Mouse (Mus musculus) embryonic facial prominence, embryonic 11.5 days (tissue): ENCODE results near the gene Lcmt1. TPM values are rescaled to one million over a fixed set of nuclear protein-coding genes. Genes with fewer than 3 reads are reported as not detected.
A peak's percentile ranks its signal among the peaks of the same experiment; 100 is the strongest.

Experiments used
- ATAC-seq: fragments of 200-750 bp; cut with Nextera tagmentation; replicated peaks from 2 replicates; pipeline ENCODE4 v1.8.0; 2017; ENCODE audit warnings: low read depth; ENCODE audit not compliant: insufficient number of reproducible peaks, low FRiP score, low TSS enrichment
- DNase-seq: peaks from one replicate; pipeline ENCODE4 v3.0.0-alpha.2; 2015; ENCODE audit warnings: low spot score
- H3K27ac ChIP-seq: fragments of 300-500 bp; sonication (generic); replicated peaks from 2 replicates; pipeline ENCODE4 v1.5.1; 2014; ENCODE audit warnings: mild to moderate bottlenecking, low read depth, low read length, control low read depth
- H3K27me3 ChIP-seq: fragments of 300-500 bp; sonication (generic); 2 replicates; pipeline ENCODE4 v1.6.1; 2014; ENCODE audit warnings: mild to moderate bottlenecking, low read length, moderate library complexity, mixed read lengths; ENCODE audit not compliant: control insufficient read depth, insufficient read depth
- H3K36me3 ChIP-seq: fragments of 300-500 bp; sonication (generic); replicated peaks from 2 replicates; pipeline ENCODE4 v1.6.1; 2014; ENCODE audit warnings: low read depth, mild to moderate bottlenecking, low read length, moderate library complexity, mixed read lengths; ENCODE audit not compliant: control insufficient read depth, insufficient read depth
- H3K4me1 ChIP-seq: fragments of 300-500 bp; sonication (generic); 2 replicates; pipeline ENCODE4 v1.6.1; 2014; ENCODE audit warnings: low read length, mixed read lengths; ENCODE audit not compliant: control insufficient read depth, insufficient read depth
- H3K4me2 ChIP-seq: fragments of 300-500 bp; sonication (generic); 2 replicates; pipeline ENCODE4 v1.6.1; 2014; ENCODE audit warnings: low read depth, mild to moderate bottlenecking, control low read depth, low read length, moderate library complexity
- H3K4me3 ChIP-seq: fragments of 300-500 bp; sonication (generic); 2 replicates; pipeline ENCODE4 v1.5.1; 2014; ENCODE audit warnings: low read depth, low read length, control low read depth
- H3K9ac ChIP-seq: fragments of 300-500 bp; sonication (generic); replicated peaks from 2 replicates; pipeline ENCODE4 v1.6.1; 2014; ENCODE audit warnings: mild to moderate bottlenecking, control low read depth, low read length
- H3K9me3 ChIP-seq: fragments of 300-500 bp; sonication (generic); replicated peaks from 2 replicates; pipeline ENCODE4 v1.6.1; 2016; ENCODE audit warnings: mild to moderate bottlenecking, low read length, inconsistent platforms, mixed read lengths; ENCODE audit not compliant: control insufficient read depth
- WGBS: fragments of 180-500 bp; shearing (Covaris S2); extraction: QIAGEN DNeasy Blood & Tissue Kit; methylation state at CpG from one replicate; pipeline ENCODE4 v1.1.7; 2014; 5-methylcytosine and 5-hydroxymethylcytosine counted together
- polyA plus RNA-seq: library from polyadenylated mRNA; unstranded; fragments of >200 nt; fragmentation: Nextera tagmentation; extraction: Ambion mirVana; gene quantifications from 2 replicates; pipeline ENCODE4 v1.2.1, GENCODE M21; 2014

Gene Lcmt1
- 68.7 and 74.1 TPM in 2 replicates for polyA plus RNA-seq

- H3K27me3 ChIP-seq, result no peaks in the 10 kb centered on the region
- peak; percentile 98 for DNase-seq
- H3K27ac ChIP-seq, result peak within 1 kb of the TSS; percentile 91
- H3K4me2 ChIP-seq, result peak within 1 kb of the TSS; percentile 81
- no peaks in the 10 kb centered on the region for H3K9me3 ChIP-seq
- H3K36me3 ChIP-seq, result no peaks in the 10 kb centered on the region
- peak within 1 kb of the TSS; percentile 86 for H3K9ac ChIP-seq
- under 1% methylated on average over 60 of the region's 64 CpGs for WGBS
- H3K4me3 ChIP-seq, result peak within 1 kb of the TSS; percentile 76
- H3K4me1 ChIP-seq, result peaks cover 5% of the 10 kb centered on the region
- peak; percentile 96 for ATAC-seq
These were observed at the start of gene Lcmt1, which contains the start of gene Arhgap17 for GRCm38 (mm10) chr7:123369759-123370481. Lcmt1 (plus strand) TSS chr7:123369784. Arhgap17 (minus strand) TSS chr7:123369915.

- Histone ChIP-seq H3K36me3 (no peaks in the 10 kb centered on the region; the same call in 1 of the 2 replicates), H3K4me2 (no peak overlapping the region), H3K9ac (no peak overlapping the region), H3K27me3 (no peaks in the 10 kb centered on the region), H3K4me3 (no peak overlapping the region), H3K27ac (no peak overlapping the region), H3K4me1 (no peaks in the 10 kb centered on the region), H3K9me3 (no peaks in the 10 kb centered on the region)
- ATAC-seq (no peak), DNase-seq (no peak)
- 90% methylated on average over 13 of the region's 13 CpGs for WGBS
These were observed 47.0 kb upstream of the Lcmt1 start for GRCm38 (mm10) chr7:123322452-123323121.

- H3K4me1 ChIP-seq, result no peaks in the 10 kb centered on the region
- H3K4me2 ChIP-seq, result no peak overlapping the region
- no peaks in the 10 kb centered on the region for H3K27me3 ChIP-seq
- no peak overlapping the region for H3K4me3 ChIP-seq
- ATAC-seq (no peak), DNase-seq (no peak)
- H3K36me3 ChIP-seq, result no peaks in the 10 kb centered on the region; the same call in 1 of the 2 replicates
- no peaks in the 10 kb centered on the region for H3K9me3 ChIP-seq
- H3K27ac ChIP-seq, result no peak overlapping the region
- 92% methylated on average over 2 of the region's 2 CpGs for WGBS
- no peak overlapping the region for H3K9ac ChIP-seq
These were observed 46.2 kb upstream of the Lcmt1 start for GRCm38 (mm10) chr7:123323388-123323787.

GRCm38 (mm10) chr7:123324105-123324504 lies 45.5 kb upstream of the Lcmt1 start:
- DNase-seq (no peak), ATAC-seq (no peak)
- no peaks in the 10 kb centered on the region for H3K27me3 ChIP-seq
- H3K27ac ChIP-seq, result no peak overlapping the region
- H3K4me2 ChIP-seq, result no peak overlapping the region
- H3K9me3 ChIP-seq, result no peaks in the 10 kb centered on the region
- H3K4me3 ChIP-seq, result no peak overlapping the region
- WGBS, result 94% methylated on average over 1 of the region's 1 CpGs
- no peaks in the 10 kb centered on the region for H3K4me1 ChIP-seq
- no peaks in the 10 kb centered on the region; the same call in 1 of the 2 replicates for H3K36me3 ChIP-seq
- H3K9ac ChIP-seq, result no peak overlapping the region

GRCm38 (mm10) chr7:123326062-123326461 lies 43.5 kb upstream of the Lcmt1 start:
- Histone ChIP-seq H3K27me3 (no peaks in the 10 kb centered on the region), H3K36me3 (no peaks in the 10 kb centered on the region; the same call in 1 of the 2 replicates), H3K9ac (no peak overlapping the region), H3K27ac (no peak overlapping the region), H3K4me3 (no peak overlapping the region), H3K4me2 (no peak overlapping the region), H3K4me1 (no peaks in the 10 kb centered on the region), H3K9me3 (no peaks in the 10 kb centered on the region)
- DNase-seq (no peak), ATAC-seq (no peak)
- WGBS, result 92% methylated on average over 5 of the region's 5 CpGs

- Histone ChIP-seq H3K9ac (no peak overlapping the region), H3K4me2 (no peak overlapping the region), H3K4me3 (no peak overlapping the region), H3K4me1 (no peaks in the 10 kb centered on the region), H3K27me3 (no peaks in the 10 kb centered on the region), H3K36me3 (no peaks in the 10 kb centered on the region; the same call in 1 of the 2 replicates), H3K27ac (no peak overlapping the region), H3K9me3 (no peaks in the 10 kb centered on the region)
- ATAC-seq (no peak), DNase-seq (no peak)
- WGBS, result 85% methylated on average over 4 of the region's 4 CpGs
These were observed 42.7 kb upstream of the Lcmt1 start for GRCm38 (mm10) chr7:123326901-123327300.

- WGBS, result 73% methylated on average over 4 of the region's 4 CpGs
- Histone ChIP-seq H3K4me3 (no peak overlapping the region), H3K9me3 (no peaks in the 10 kb centered on the region), H3K4me1 (no peaks in the 10 kb centered on the region), H3K27ac (no peak overlapping the region), H3K9ac (no peak overlapping the region), H3K4me2 (no peak overlapping the region), H3K36me3 (no peaks in the 10 kb centered on the region), H3K27me3 (no peaks in the 10 kb centered on the region)
- ATAC-seq (no peak), DNase-seq (no peak)
These were observed 41.7 kb upstream of the Lcmt1 start for GRCm38 (mm10) chr7:123327909-123328308.

- ATAC-seq, result no peak
- Histone ChIP-seq H3K27me3 (no peaks in the 10 kb centered on the region), H3K9ac (no peak overlapping the region), H3K27ac (no peak overlapping the region), H3K4me1 (no peaks in the 10 kb centered on the region), H3K9me3 (no peaks in the 10 kb centered on the region), H3K4me3 (no peak overlapping the region), H3K4me2 (no peak overlapping the region), H3K36me3 (no peaks in the 10 kb centered on the region)
- DNase-seq, result no peak
- whole genome bisulfite sequencing, result 85% methylated on average over 9 of the region's 9 CpGs
These were observed 39.1 kb upstream of the Lcmt1 start for GRCm38 (mm10) chr7:123330506-123330905.
